Mouse (Mus musculus) MEL-GATA-1-ER (cell line): ENCODE results near the gene Oaf.
A peak's percentile ranks its signal among the peaks of the same experiment; 100 is the strongest.

Experiments
- DNase-seq: peaks from one replicate; pipeline ENCODE4 v3.0.0-alpha.2; 2012; ENCODE audit warnings: low read depth; ENCODE audit errors: extremely low read depth

Gene Oaf

DNA sequence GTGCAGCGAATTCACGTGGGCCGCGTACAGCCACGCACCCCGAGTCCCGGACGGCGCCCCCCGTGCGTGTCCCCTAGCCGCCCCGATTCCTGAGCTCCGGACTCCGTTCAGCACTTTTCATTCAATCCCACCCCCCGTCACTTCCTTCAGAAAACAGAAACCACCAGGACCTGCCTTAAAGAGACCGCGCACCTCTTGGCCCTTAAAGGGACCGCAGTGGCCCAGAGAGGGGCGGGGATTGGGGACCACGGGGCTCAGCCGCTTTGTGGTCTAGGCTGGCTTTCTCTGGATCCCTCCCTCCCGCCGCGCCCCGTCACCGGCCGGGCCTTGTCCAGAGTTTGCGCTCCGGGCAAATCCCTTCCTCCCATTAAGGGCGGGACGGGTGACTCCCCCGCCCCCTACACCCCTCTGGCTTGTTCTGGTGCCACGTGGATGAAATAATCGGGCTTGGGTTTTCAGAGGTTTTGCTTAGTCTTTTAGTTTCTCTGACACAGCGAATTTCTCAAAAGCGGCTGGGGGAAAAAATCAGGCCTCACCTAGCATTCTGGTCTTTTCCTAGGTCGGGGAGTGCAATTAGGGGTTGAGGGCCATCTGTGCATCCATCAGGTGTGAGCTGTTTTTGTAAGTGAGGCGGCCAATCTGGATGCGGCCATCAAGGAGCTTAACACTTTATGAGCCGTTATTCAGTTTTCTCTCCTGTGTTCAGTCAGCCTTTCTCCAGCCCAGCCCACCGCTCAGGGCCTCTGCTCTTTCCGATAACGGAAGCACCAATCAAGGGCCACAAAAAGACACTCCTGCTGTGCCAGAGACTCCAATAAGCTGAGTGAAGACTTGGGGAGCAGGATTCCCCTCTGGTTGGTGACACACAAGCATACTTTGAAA, at the start of gene Oaf:
Gene Oaf, minus strand, starts transcription at position 200 of the 882 bp plus-strand sequence.
- DNase-seq: peak; percentile 95

DNA sequence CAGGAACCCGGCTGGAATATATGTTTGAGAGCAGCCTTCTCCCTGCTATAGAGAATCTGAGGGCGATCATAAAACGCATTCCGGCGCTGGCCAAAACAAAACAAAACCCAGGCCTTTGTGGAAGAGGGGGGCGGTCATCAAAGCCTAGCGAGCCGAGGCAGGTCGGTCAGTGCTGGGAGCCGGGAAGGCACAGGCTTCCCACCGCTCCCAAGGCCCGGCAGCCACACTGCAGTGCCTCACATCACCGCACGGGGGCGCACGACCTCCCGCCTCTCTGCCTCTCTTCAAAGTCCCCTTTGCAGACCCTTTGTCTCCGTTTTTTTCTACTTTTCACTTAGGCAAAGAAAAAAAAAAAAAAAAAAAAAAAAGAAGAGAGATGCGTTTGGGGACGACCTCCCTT, 47.2 kb upstream of the Oaf start:
- DNase-seq: no peak

DNA sequence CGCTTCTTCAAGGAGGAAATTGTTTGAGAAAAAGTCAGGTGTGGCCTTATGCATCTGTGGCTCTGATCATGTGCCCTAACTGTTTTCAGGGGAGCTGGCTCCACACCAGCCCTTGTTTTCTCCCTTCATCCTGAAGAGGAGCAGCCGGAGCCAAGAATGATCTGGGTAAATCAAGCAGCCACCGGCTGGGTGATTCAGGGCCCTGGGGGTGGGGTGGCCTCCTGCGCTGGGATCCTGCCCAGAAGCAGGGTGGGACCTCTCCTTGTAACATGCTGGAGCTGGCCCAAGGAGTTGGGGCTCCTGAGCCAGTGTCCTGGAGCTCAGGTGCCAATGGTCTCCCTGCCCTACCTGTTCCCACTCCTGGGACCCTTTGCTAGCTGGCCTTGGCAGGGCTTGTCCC, 45.6 kb upstream of the Oaf start:
- no peak for DNase-seq

DNA sequence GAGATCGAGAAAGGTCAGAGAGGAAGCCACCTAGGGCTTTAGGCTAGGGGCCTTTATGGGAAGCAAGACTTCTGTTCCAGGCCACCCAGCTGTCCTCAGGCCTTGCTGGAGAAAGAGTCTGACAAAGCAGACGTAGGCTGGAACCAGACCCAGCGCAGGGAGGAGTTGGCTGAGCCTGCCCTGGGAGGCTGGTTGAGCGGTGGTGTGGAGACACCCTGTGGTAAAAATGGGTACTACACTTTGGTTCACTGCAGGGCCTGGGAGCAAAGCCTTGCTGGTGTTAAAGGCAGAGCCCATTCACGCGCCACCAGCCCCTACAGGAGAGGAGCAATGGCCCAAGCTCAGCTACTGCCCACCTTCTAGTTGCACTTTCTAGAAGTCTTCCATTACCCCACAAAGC, 44.6 kb upstream of the Oaf start:
- DNase-seq: peak; percentile 45

DNA sequence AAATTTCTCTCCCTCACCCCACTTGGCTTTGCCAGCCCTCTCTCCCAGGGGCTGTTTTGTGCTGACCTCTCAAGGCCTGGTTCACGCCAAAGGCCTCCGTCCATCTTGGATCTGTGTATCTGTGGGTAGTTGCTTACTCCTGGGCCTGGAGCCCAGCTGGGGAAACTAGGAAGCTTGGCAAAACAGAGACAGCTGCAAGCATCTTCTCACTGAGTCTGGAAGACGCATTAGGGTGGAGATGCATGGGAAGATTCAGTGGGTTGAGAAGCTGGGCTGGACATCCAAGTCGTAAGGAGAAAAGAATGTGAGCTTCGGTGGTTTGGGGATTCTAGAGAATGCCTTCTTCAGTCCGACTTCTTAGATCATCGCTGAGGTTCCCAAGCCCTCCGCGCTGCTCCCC, 34.0 kb upstream of the Oaf start:
- no peak for DNase-seq

DNA sequence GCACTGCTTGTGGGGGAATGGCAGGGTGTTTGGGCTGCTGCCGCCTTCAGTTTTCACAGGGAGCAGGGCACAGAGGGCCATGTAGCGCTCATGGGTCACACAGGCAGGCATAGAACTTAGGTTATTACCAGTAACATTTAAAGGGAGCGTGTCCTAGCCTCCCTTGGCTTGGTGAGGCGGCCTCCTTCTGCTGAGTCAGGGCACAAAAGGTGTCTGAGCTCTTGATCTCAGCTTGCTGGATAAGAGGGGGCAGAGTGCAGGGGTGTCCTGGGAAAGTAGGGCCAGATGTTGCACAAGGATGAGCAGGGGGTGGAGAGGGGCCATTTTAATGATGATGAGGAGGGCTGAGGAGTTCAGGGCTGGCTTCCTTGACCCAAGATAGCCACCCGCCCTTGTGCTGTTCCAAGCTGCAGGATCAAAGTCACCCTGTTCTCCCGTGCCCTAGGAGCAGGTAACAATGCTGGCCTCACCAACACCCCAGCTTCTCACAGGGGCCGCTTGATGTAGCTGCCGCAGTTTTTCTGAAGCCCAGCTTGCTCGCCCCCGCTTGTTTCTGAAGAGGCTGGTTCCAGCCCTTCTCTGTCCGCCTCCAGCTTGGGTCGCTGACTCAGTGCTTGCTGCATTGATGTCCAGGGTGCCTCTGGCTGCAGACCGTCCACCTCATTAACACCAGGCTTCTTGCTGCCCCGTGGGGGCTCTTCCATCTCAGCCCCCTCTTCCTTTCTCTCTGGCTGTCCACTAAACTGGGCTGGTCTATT, 32.2 kb upstream of the Oaf start:
- DNase-seq: no peak

DNA sequence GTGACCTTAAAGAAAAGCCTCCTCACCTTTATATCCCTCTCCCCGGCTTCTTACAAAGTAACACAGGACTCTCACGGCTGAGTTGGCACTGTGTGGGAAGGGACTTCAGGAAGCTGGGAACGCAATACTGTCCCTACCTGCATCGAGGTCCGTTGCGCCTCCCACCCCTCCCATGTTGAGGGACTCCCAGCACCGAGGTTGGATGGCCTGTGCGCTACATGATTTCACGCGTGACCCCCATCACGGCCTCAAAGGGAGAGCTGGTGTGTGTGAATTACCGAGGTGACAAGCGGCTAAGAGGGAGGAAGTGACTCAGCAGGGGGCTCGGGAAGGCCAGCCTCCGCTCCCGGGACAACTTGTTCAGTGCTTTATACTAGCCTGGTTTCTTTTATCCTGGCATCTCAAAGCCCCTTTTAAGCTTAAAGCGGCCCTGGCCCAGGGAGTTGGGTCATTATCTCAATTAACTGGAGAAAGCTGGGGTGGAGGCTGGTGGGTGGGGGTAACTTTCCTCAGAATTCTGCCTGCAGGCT, 31.1 kb upstream of the Oaf start:
- DNase-seq: no peak

DNA sequence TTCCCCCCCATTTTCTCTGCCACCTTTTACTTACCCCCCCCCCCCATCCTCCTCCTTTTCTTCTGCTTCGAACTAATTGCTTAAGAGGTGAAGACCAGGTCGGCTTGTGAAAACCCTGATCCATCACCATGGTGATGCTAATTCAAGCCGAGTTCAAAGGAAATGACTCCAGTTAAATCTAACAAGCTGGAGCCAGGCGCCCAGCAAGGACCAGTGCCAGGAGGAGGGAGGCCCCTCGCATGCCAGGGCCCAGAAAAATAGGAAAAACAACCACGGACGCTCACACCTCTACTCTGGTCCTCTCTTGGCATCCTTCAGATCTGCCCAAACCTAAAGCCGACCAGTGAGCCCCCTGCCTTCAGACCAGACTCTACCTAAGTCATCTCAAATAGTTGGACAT, 29.5 kb upstream of the Oaf start:
- no peak for DNase-seq

DNA sequence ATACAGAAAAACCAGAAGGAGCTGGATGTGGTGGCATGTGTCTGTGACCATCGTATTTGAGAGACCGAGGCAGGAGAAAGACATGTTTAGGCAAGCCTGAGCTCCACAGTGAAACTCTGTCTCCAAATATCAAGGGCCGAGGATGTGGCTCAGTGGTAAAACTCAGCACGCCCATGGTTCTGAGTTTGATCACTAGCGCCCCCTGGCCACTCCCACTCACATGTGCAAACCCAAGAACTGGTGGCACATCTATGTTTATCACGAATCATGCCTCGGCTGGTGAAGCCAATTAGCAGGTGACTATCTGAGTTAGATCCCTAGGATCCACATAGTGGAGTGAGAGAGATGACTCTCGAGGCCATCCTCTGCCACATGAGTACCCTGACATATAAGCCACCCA, 27.6 kb upstream of the Oaf start:
- no peak for DNase-seq

DNA sequence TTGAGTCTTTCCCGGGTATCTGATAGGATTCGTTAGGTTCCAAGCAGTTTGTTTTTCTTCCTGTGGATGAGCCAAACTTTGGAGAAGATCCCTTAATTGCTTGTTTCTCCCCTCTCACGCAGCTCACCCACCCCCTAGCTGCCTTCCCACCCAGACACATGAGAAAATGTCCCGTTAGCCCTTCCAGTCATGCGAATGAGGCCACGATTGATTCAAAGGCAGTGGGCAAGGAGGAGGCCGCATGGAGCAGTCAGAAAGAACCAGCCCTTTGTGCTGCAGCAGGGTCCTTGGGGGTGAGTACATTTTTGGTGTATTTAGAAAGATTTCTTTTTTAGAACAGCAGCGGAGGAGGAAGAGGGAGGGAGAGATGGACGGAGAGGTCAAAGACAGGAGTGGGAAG, 25.5 kb upstream of the Oaf start:
- DNase-seq: no peak

DNA sequence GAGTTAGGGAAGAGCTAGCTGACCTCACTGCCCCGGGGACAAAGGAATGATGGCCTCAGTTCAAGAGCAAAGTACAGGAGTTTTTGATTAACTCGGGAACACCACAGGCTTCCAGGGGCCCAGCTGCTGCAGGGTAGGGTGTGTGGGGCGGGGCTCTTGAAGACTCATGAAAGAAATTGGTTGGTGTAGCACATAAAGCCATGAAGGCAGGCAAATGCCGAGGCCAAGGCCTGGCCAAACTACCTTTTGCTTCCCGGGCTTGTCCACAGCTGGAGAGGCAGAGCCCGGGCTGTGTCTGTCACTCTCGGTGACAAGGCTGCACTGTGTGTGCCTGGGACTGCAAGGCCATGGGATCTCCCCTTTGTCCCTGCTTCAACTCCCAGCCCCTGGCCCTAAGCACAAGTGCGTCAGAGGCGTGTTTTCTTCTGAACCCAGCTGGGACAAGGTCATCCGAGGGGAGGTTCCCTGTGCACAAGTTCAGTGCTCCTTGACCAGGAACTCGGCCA, 24.3 kb upstream of the Oaf start:
- no peak for DNase-seq

DNA sequence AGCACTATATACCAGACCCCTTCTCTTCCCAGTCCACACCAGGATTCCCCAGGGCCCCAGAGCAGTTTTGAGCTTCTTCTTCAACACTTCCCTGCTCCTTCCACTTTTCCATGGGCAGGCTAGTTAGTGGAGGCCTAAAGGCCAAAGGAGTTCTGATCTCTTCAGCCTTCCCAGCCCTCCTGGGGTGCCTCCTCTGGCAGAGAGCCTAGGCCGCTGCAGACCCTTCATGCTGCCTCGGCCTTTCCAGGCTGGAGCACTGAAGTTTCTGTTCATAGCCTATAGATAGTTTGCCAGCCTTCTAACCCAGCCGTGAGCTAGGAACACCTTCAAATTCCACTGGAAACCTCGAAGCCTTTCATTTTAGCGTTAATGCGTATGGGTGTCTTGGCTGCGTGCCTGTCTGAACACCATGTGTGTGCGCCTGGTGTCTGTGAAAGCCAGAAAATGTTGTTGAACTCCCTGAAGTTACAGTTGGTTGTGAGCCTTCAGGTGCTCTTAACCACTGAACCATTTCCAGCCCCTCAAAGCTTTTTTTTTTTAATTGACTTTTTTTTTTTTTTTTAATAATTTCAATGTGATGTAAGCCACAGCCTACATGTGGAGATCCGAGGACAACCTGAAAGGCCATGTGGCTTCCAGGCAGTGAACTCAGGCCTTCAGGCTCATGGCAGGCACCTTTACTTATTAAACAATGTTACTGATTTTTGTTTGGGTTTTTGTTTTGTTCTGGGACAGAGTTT, 23.3 kb upstream of the Oaf start:
- DNase-seq: no peak

DNA sequence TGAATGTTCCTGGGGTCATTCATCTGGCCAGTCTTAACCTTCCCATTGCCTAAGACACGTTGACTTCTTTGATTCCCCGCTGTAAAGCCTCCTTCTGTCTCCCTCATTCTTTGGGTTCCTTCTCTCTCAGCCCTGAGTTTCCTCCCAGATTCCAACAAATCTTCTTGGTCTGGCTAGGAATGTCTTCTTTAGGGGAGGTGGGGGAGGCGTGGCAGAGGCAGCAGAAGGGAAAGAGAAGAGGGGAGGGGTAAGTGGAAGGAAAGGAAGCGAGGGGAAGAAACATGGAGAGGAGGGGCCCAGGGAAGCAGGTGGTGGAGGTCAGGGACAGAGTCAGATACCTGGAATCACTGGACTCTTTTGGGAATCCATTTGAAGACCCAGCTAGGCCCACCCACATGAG, 22.7 kb upstream of the Oaf start:
- no peak for DNase-seq

DNA sequence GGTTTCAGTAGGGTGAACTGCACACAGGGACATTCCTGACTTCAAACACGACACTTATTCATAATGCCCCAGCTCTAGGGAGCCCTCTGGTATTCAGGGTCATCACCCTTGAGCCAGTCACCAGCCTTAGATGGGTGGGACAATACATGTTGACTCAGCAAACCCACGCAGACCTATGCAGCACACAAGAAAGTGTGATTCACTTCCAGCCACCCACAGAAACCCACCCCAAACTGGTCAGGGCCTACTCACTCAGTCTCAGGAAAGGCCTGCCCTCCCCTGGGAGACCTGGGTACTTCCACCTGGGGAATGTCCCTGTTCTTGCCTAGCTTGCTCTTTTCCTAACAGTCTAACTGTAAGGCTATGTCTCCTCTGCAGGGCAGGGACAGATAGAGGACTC, 22.2 kb upstream of the Oaf start:
- no peak for DNase-seq

DNA sequence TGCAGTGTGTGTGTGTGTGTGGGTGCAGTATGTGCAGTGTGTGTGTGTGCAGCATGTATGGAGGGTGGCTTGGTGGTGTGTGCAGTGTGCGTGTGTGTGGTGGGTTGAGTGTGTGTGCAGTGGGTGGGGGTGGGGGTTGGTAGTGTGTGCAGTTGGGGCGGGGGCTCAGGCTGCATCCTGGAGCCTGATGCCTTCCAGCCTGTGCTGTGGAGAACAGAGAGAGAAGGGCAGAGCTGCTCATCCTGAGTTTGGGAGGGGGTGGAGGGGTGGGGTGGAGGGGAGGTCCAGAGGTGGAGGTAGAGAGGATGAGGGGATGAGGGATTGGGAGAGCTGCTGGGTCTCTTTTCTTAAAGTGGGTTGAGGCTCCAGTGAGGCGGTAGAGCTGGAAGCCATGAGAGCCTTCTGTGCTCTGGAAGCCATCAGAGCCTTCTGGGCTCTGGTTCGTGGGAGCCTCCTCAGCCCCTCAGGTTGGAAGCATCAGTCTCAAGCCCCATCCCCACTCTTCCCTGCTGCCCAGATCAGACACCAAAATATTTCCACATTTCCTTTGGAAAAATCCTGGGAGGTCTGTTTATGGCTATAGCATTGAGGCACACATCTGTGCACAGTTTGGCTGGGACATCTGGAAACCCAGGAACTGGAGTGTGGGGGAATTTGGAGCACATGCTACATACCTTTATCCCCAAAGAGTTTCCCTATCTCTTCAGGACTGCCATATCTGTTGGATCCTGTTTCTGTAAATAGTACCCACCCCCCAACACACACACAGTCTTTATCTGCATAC, 21.6 kb upstream of the Oaf start:
- DNase-seq: no peak

DNA sequence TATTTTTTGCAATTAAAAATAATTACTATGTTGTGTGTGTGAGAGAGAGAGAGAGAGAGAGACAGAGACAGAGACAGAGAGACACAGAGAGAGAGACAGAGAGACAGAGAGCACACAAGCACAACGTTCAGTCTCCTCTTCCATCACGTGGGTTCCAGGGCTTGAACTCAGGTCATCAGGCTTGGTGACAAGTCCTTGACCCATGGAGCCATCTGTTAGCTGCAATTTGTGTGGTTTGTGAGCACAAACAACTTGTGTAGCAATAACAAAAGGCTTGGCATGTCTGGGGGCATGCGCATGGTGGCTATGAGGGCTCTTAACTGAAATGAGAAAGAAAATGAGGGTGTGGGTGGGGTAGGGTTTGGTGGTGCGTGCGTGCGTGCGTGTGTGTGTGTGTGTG, 20.9 kb upstream of the Oaf start:
- DNase-seq: no peak

DNA sequence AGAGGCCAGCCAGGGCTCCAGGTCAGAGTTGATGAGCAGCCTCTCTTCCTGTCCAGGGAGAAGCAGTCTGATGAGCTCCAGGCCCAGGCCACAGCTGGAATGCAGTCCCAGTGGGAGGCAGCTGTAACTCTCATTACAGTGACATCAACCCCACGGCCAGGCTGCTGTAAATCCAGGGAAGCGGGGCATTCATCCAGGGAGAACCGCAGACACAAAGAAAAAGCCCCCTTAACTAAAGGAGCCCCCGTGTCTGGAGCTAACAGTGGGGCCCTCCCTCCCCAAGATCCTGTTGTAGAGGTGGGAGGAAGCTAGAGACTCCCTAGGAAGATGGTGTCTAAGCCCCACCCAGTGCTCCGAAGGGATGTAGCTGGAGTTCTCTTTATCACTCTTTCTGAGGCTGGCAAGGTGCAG, 13.6 kb upstream of the Oaf start:
- no peak for DNase-seq

DNA sequence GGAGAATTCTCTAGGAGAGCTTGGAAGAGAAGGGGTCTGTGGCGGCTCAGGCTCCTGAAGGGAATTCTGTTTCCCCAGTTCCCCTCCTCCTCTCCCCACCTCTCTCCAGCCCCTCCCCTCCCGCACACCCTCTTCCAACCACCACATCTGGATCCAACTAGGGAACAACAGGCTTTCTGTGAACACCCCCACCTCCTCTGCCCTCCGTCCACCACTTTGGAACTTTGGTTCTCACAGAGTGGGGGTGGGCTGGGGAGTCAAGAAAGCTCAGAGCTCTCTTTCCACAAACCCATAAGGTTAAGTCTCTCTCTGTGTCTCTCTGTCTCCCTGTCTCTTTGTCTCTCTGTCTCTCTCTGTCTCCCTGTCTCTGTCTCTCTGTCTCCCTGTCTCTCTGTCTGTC, 13.1 kb upstream of the Oaf start:
- DNase-seq: no peak

DNA sequence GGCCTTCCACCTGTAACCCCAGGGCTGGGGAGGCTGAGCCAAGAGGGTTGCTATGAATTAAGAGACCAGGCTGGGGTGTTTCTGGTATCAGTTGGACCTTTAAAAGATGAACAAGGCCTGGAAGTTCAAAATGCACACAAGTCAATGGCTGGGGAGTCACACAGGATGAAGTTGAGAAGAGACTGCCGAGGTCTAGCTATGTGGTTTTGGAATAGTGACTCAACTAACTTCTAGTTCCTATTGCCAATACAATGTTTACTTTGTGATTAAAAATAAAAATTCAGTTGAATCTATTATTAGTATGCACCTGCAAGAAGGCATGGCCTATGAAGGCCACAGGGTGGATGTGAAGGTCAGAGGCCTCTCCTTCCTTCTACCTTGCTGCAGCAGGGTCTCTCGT, 12.1 kb upstream of the Oaf start:
- DNase-seq: no peak

DNA sequence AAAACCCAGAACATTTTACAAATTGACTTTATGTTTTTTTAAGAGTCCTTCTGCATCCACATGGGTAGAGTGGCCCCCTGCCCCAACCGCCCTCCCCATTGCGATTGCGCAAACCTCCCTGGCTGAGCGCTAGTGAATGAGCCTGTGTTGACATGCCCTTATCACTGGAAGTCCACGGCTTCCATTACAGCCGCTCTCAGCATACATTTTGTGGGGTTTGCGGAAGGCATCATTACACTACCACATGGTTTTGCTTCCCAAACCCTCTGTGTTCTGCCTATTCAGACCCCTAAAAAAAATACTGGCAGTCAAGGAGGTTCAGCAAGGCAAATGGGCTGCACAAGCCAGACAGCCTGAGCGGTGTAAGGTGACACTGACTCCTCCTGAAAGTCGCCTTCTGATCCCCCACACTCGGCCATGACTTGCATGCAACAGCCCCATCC, 7.0 kb upstream of the Oaf start:
- no peak for DNase-seq
